Mouse (Mus musculus): ENCODE data around the gene Tmem127.

- TF ChIP-seq CTCF (IDR thresholded peaks at IDR 0.05; ENCODE audit: low read depth), result no peak
- TF ChIP-seq EP300 (IDR thresholded peaks at IDR 0.05; ENCODE audit: low read depth), result no peak
Observed at GRCm38 (mm10) chr2:127250291-127251008, 2.7 kb downstream of the Tmem127 start.

Measured in liver, postnatal 0 days (tissue).